Mouse (Mus musculus): ENCODE measurements around the gene Cdkn2d. TPM values are rescaled to one million over a fixed set of nuclear protein-coding genes. Genes with fewer than 3 reads are reported as not detected.

The Cdkn2d gene
- polyA plus RNA-seq, 1 experiment from 2014 or later, result 129 TPM

Other genes starting within 250 kb of the Cdkn2d start
- 1.00 and 1.6 TPM in 2 replicates for gene Zglp1, start 224.3 kb downstream of the Cdkn2d start, polyA plus RNA-seq (2015; fragmentation: Nextera tagmentation; extraction: Ambion mirVana)
- 1.6 and 2.2 TPM in 2 replicates for gene Gm49373, start 218.3 kb downstream of the Cdkn2d start, polyA plus RNA-seq (2015; fragmentation: Nextera tagmentation; extraction: Ambion mirVana)
- gene Fdx1l, start 217.8 kb downstream of the Cdkn2d start, polyA plus RNA-seq (2015; fragmentation: Nextera tagmentation; extraction: Ambion mirVana), result 69.8 and 77.7 TPM in 2 replicates
- gene Gm38431, start 199.4 kb downstream of the Cdkn2d start, polyA plus RNA-seq (2015; fragmentation: Nextera tagmentation; extraction: Ambion mirVana), result 1.4 and 2.3 TPM in 2 replicates
- gene Raver1, start 199.4 kb downstream of the Cdkn2d start, polyA plus RNA-seq (2015; fragmentation: Nextera tagmentation; extraction: Ambion mirVana), result 25.6 and 38.0 TPM in 2 replicates
- gene Tyk2, start 160.2 kb downstream of the Cdkn2d start, polyA plus RNA-seq (2015; fragmentation: Nextera tagmentation; extraction: Ambion mirVana), result 9.9 and 12.4 TPM in 2 replicates
- gene Cdc37, start 141.4 kb downstream of the Cdkn2d start, polyA plus RNA-seq (2015; fragmentation: Nextera tagmentation; extraction: Ambion mirVana), result 199 and 230 TPM in 2 replicates
- 37.4 and 42.1 TPM in 2 replicates for gene Pde4a, start 125.7 kb downstream of the Cdkn2d start, polyA plus RNA-seq (2015; fragmentation: Nextera tagmentation; extraction: Ambion mirVana)
- gene Keap1, start 52.0 kb downstream of the Cdkn2d start, polyA plus RNA-seq (2015; fragmentation: Nextera tagmentation; extraction: Ambion mirVana), result 70.1 and 72.0 TPM in 2 replicates
- gene S1pr5, start 43.0 kb downstream of the Cdkn2d start, polyA plus RNA-seq (2015; fragmentation: Nextera tagmentation; extraction: Ambion mirVana), result 5.8 and 6.7 TPM in 2 replicates
- gene Atg4d, start 26.1 kb downstream of the Cdkn2d start, polyA plus RNA-seq (2015; fragmentation: Nextera tagmentation; extraction: Ambion mirVana), result 50.0 and 52.4 TPM in 2 replicates
- 15.2 and 18.7 TPM in 2 replicates for gene Kri1, start 3.4 kb downstream of the Cdkn2d start, polyA plus RNA-seq (2015; fragmentation: Nextera tagmentation; extraction: Ambion mirVana)
- 2.5 and 12.1 TPM in 2 replicates for gene Ap1m2, start 20.9 kb upstream of the Cdkn2d start, polyA plus RNA-seq (2015; fragmentation: Nextera tagmentation; extraction: Ambion mirVana)
- 68.4 and 79.7 TPM in 2 replicates for gene Slc44a2, start 29.3 kb upstream of the Cdkn2d start, polyA plus RNA-seq (2015; fragmentation: Nextera tagmentation; extraction: Ambion mirVana)
- gene Ilf3, start 76.5 kb upstream of the Cdkn2d start, polyA plus RNA-seq (2015; fragmentation: Nextera tagmentation; extraction: Ambion mirVana), result 189 and 205 TPM in 2 replicates
- gene Qtrt1, start 120.4 kb upstream of the Cdkn2d start, polyA plus RNA-seq (2015; fragmentation: Nextera tagmentation; extraction: Ambion mirVana), result 47.6 and 55.6 TPM in 2 replicates
- gene Dnm2, start 133.5 kb upstream of the Cdkn2d start, polyA plus RNA-seq (2015; fragmentation: Nextera tagmentation; extraction: Ambion mirVana), result 58.5 and 63.7 TPM in 2 replicates
- gene Tmed1, start 218.8 kb upstream of the Cdkn2d start, polyA plus RNA-seq (2015; fragmentation: Nextera tagmentation; extraction: Ambion mirVana), result 53.4 and 61.3 TPM in 2 replicates
- 2.3 and 3.9 TPM in 2 replicates for gene AB124611, start 234.8 kb upstream of the Cdkn2d start, polyA plus RNA-seq (2015; fragmentation: Nextera tagmentation; extraction: Ambion mirVana)

All from neural tube, embryonic 15.5 days (tissue).